Comparison of ENCODE assay signal across 23 mouse cellular contexts in the genomic region with DNA sequence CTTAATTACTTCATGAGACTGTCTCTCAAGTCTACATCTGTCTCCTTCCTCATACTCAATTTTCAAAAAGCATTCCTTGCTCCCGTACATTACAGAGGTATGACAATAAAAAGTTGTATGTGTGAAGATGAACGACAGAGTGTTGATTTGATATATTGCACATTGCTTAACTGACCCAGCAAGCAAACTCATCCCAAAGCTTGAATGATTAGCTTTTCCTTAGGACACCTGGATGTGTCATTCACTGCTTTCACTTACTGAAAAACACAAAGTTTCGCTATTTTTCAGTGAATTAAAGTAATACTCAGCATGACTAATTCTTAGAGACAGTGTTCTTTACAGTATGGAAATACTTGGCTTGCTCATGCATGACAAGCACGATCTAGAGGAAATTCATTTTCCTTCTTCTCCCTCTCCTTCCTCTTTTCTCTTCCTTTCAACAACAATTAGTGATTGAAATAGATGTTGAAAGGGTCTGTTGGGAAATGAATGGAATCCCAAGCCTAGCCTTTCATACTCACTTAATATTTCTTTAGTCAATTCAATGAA.
DNase-seq lines count a peak whose midpoint lies in the region; ATAC-seq and TF ChIP-seq lines count a peak whose summit lies in the region.
"Had no signal": no experiment of that assay in that cellular context is flagged by ENCODE, and none has a peak within 500 bp of the region (broad histone marks: within the 10 kb centered on the region; RNA-seq: fewer than 3 reads in every experiment).

No protein-coding gene starts in this region.

- no peak overlapping the region for H3K4me2 ChIP-seq in embryonic facial prominence, embryonic 14.5 days (ENCODE audit: low read depth, low read length)
- peak overlapping the region; percentile 21; the same call in 1 of the 2 replicates for H3K4me2 ChIP-seq in CH12.LX (ENCODE audit: insufficient read depth, low read depth, poor library complexity, severe bottlenecking)
- H3K4me2 ChIP-seq in myocyte (ENCODE audit: low read depth) = peak overlapping the region; percentile 73
- H3K4me2 ChIP-seq in heart, embryonic 11.5 days = no peak overlapping the region

- H3K27me3 ChIP-seq in embryonic facial prominence, embryonic 14.5 days (replicated peaks; ENCODE audit: control insufficient read depth, insufficient read depth, low read length) = no peaks in the 10 kb centered on the region
- H3K27me3 ChIP-seq in embryonic facial prominence, embryonic 10.5 days (replicated peaks; ENCODE audit: low read depth, poor library complexity, severe bottlenecking) = no peaks in the 10 kb centered on the region
- H3K27me3 ChIP-seq in C2C12 (ENCODE audit: control insufficient read depth, insufficient read depth, insufficient read length) = no peaks in the 10 kb centered on the region
- no peaks in the 10 kb centered on the region for H3K27me3 ChIP-seq in CH12.LX (replicated peaks)
- H3K27me3 ChIP-seq in myocyte (ENCODE audit: control insufficient read depth, insufficient read depth, insufficient read length) = no peaks in the 10 kb centered on the region
- H3K27me3 ChIP-seq in heart, embryonic 11.5 days (ENCODE audit: control insufficient read depth, insufficient read depth, low read length) = no peaks in the 10 kb centered on the region
- H3K27me3 ChIP-seq: Patski had no signal

- H3K36me3 ChIP-seq in embryonic facial prominence, embryonic 14.5 days (ENCODE audit: control insufficient read depth, insufficient read depth, low read length) = no peaks in the 10 kb centered on the region
- H3K36me3 ChIP-seq in embryonic facial prominence, embryonic 10.5 days (replicated peaks) = no peaks in the 10 kb centered on the region
- no peaks in the 10 kb centered on the region for H3K36me3 ChIP-seq in C2C12 (ENCODE audit: control insufficient read depth, insufficient read depth)
- no peaks in the 10 kb centered on the region for H3K36me3 ChIP-seq in CH12.LX (replicated peaks in 1 of 2; ENCODE audit: control insufficient read depth in 1 of 2, insufficient read depth in 1 of 2, low read length in 1 of 2)
- no peaks in the 10 kb centered on the region for H3K36me3 ChIP-seq in myocyte (ENCODE audit: control insufficient read depth, insufficient read depth)
- no peaks in the 10 kb centered on the region for H3K36me3 ChIP-seq in heart, embryonic 11.5 days (ENCODE audit: control insufficient read depth, insufficient read depth, low read length)
- H3K36me3 ChIP-seq: G1E had no signal

- in situ Hi-C loops in CH12.LX (cut with MboI; ENCODE audit: low pct_ligation_motif_present, low pct_unique_long_range_greater_than_20kb, low sequenced_read_pairs) = no loop called here

- no peak overlapping the region for H3K9ac ChIP-seq in embryonic facial prominence, embryonic 14.5 days (ENCODE audit: low read depth, low read length)
- H3K9ac ChIP-seq in CH12.LX (ENCODE audit: insufficient read depth, low read depth) = no peak overlapping the region
- no peak overlapping the region for H3K9ac ChIP-seq in heart, embryonic 11.5 days (ENCODE audit: low read depth, low read length)

- H3K79me2 ChIP-seq in C2C12 (ENCODE audit: control insufficient read depth, insufficient read depth) = peaks cover 12% of the 10 kb centered on the region
- H3K79me2 ChIP-seq in CH12.LX (replicated peaks; ENCODE audit: control insufficient read depth, extremely low read depth, insufficient read depth, poor library complexity, severe bottlenecking) = no peaks in the 10 kb centered on the region
- no peaks in the 10 kb centered on the region for H3K79me2 ChIP-seq in myocyte (ENCODE audit: control insufficient read depth, insufficient read depth)

- peak; percentile 84 for TF ChIP-seq EP300 in CH12.LX (IDR thresholded peaks at IDR 0.05; ENCODE audit: low read length)

- TF ChIP-seq CTCF in C2C12 (IDR thresholded peaks at IDR 0.05; ENCODE audit: control insufficient read depth, insufficient read depth, insufficient read length) (no peak), CH12.LX (conservative IDR thresholded peaks at IDR 0.05 in 1 of 2, IDR thresholded peaks at IDR 0.05 in 1 of 2; ENCODE audit: low read depth in 2 of 2, low read length in 2 of 2) (no peak)

- H3K79me3 ChIP-seq in C2C12 (ENCODE audit: low read depth) = no peaks in the 10 kb centered on the region

- WGBS in embryonic facial prominence, embryonic 14.5 days = 61% methylated on average over 4 of the region's 4 CpGs
- 82% methylated on average over 4 of the region's 4 CpGs for WGBS in embryonic facial prominence, embryonic 10.5 days
- whole genome bisulfite sequencing in heart, embryonic 11.5 days (ENCODE audit: insufficient replicate concordance) = 70% methylated on average over 4 of the region's 4 CpGs

- ATAC-seq in embryonic facial prominence, embryonic 14.5 days (ENCODE audit: low read depth) = no peak
- ATAC-seq in heart, embryonic 11.5 days (replicated peaks; ENCODE audit: insufficient number of reproducible peaks, low FRiP score, low TSS enrichment) = no peak
- ATAC-seq in monocyte, adult 5-6 weeks (replicated peaks; ENCODE audit: insufficient number of reproducible peaks, low FRiP score, low TSS enrichment, poor library complexity, severe bottlenecking) = no peak
- ATAC-seq: activated CD4-positive, CD25-positive, alpha-beta regulatory T cell, adult 4 months; CD4-positive, CD25-positive, alpha-beta regulatory T cell, adult 4 months had no signal

- H3K4me1 ChIP-seq in embryonic facial prominence, embryonic 14.5 days (ENCODE audit: control insufficient read depth, insufficient read depth, low read length) = no peaks in the 10 kb centered on the region
- no peaks in the 10 kb centered on the region for H3K4me1 ChIP-seq in embryonic facial prominence, embryonic 10.5 days
- peaks cover 0 to 35% of the 10 kb centered on the region in 2 experiments; a peak in 2 of 4 replicates for H3K4me1 ChIP-seq in CH12.LX (ENCODE audit: control insufficient read depth in 1 of 2, insufficient read depth in 2 of 2)
- H3K4me1 ChIP-seq in heart, embryonic 11.5 days (ENCODE audit: control insufficient read depth, insufficient read depth, low read length) = no peaks in the 10 kb centered on the region

- TF ChIP-seq RAD21 in CH12.LX (IDR thresholded peaks at IDR 0.05; ENCODE audit: low read depth, low read length) = no peak

- H3ac ChIP-seq in C2C12 (ENCODE audit: control insufficient read depth, insufficient read length, low read depth) = no peak overlapping the region
- no peak overlapping the region for H3ac ChIP-seq in myocyte (ENCODE audit: control insufficient read depth, insufficient read length)

- DNase-seq in embryonic facial prominence, embryonic 14.5 days (ENCODE audit: low spot score) = peak; percentile 26
- no peak for DNase-seq in embryonic facial prominence, embryonic 10.5 days (ENCODE audit: low spot score)
- DNase-seq in CH12.LX (ENCODE audit: extremely low read depth) = peak; percentile 28
- DNase-seq in layer of hippocampus, adult 11-12 months (ENCODE audit: low spot score) = no peak
- DNase-seq: adrenal gland, adult 2 months; adrenal gland, adult 8-10 months; adrenal gland, postnatal 10 days; adrenal gland, postnatal 14 days; adrenal gland, postnatal 25 days; adrenal gland, postnatal 36 days; B cell, adult 2 months; cerebellum, adult 11 months; cerebellum, adult 11-12 months; cerebellum, adult 18-20 months; cerebellum, adult 2 months had no signal

- dilution Hi-C loops in CH12.LX (cut with MboI; ENCODE audit: extremely low pct_ligation_motif_present, extremely low pct_unique_long_range_greater_than_20kb, low sequenced_read_pairs) = no loop called here

- TF ChIP-seq POLR2A in CH12.LX (IDR thresholded peaks at IDR 0.05; ENCODE audit: low read depth, low read length) = no peak
- no peak for TF ChIP-seq POLR2A in myocyte (IDR thresholded peaks at IDR 0.05; ENCODE audit: insufficient read length, low read depth)

- no peak overlapping the region for H3K4me3 ChIP-seq in embryonic facial prominence, embryonic 14.5 days (ENCODE audit: low read depth, low read length)
- H3K4me3 ChIP-seq in embryonic facial prominence, embryonic 10.5 days = no peak overlapping the region
- peak overlapping the region; percentile 21 for H3K4me3 ChIP-seq in C2C12 (ENCODE audit: insufficient read depth, poor library complexity, severe bottlenecking)
- no peak overlapping the region for H3K4me3 ChIP-seq in CH12.LX (replicated peaks in 1 of 3; ENCODE audit: low read depth in 2 of 3, low read length in 2 of 3, poor library complexity in 1 of 3)
- H3K4me3 ChIP-seq in myocyte = peak overlapping the region; percentile 18
- no peak overlapping the region for H3K4me3 ChIP-seq in heart, embryonic 11.5 days (ENCODE audit: low read depth, low read length)

- H3K9me3 ChIP-seq in embryonic facial prominence, embryonic 14.5 days (ENCODE audit: control insufficient read depth, low read length) = no peaks in the 10 kb centered on the region
- H3K9me3 ChIP-seq in embryonic facial prominence, embryonic 10.5 days = no peaks in the 10 kb centered on the region
- no peaks in the 10 kb centered on the region for H3K9me3 ChIP-seq in CH12.LX (replicated peaks; ENCODE audit: low read length)
- H3K9me3 ChIP-seq in heart, embryonic 11.5 days (replicated peaks; ENCODE audit: control insufficient read depth, low read length) = no peaks in the 10 kb centered on the region
- H3K9me3 ChIP-seq: G1E had no signal

- no peak overlapping the region for H3K27ac ChIP-seq in embryonic facial prominence, embryonic 14.5 days (replicated peaks; ENCODE audit: low read depth, low read length)
- no peak overlapping the region for H3K27ac ChIP-seq in embryonic facial prominence, embryonic 10.5 days (replicated peaks)
- no peak overlapping the region for H3K27ac ChIP-seq in CH12.LX (ENCODE audit: insufficient read depth, low read depth)
- H3K27ac ChIP-seq in heart, embryonic 11.5 days (ENCODE audit: low read depth, low read length) = no peak overlapping the region

TF ChIP-seq in C2C12, 6 proteins besides CTCF, POLR2A, EP300 and RAD21 (continues in another document):
- TF ChIP-seq MYOD1 (IDR thresholded peaks at IDR 0.05; ENCODE audit: control insufficient read depth, insufficient read length, low read depth) = peak; percentile 58
- TF ChIP-seq CEBPB (IDR thresholded peaks at IDR 0.05; ENCODE audit: low read depth) = peak; percentile 19
- TF ChIP-seq FOSL1 (IDR thresholded peaks at IDR 0.05; ENCODE audit: insufficient read depth, low read length, poor library complexity, severe bottlenecking) = no peak

TF ChIP-seq in CH12.LX, 34 proteins besides CTCF, POLR2A, EP300 and RAD21:
- no peak for TF ChIP-seq ETS1 (conservative IDR thresholded peaks at IDR 0.05; ENCODE audit: low read depth, low read length)
- TF ChIP-seq BHLHE40 (IDR thresholded peaks at IDR 0.05; ENCODE audit: low read depth, low read length) = peak; percentile 70
- 0 out of 2 replicates have a peak, but pooled peaks have one; percentile 42 for TF ChIP-seq JUND (conservative IDR thresholded peaks at IDR 0.05; ENCODE audit: low read depth, low read length)
- TF ChIP-seq SMC3 (IDR thresholded peaks at IDR 0.05; ENCODE audit: low read depth, low read length) = no peak
TF ChIP-seq in CH12.LX: peak in this region for 2.

TF ChIP-seq in myocyte, 11 proteins besides CTCF, POLR2A, EP300 and RAD21:
- TF ChIP-seq E2F4 (IDR thresholded peaks at IDR 0.05; ENCODE audit: insufficient read depth) (no peak), CEBPB (IDR thresholded peaks at IDR 0.05; ENCODE audit: insufficient read depth, poor library complexity, severe bottlenecking) (peak; percentile 59; the same call in 1 of the 2 replicates)

Comparison
In these comparisons a context has a peak if more than half of its experiments do, and no peak if none do; other contexts are left out.
1. DNase-seq: peak in embryonic facial prominence, embryonic 14.5 days (single experiment) and CH12.LX (single experiment); none in embryonic facial prominence, embryonic 10.5 days (single experiment) and layer of hippocampus, adult 11-12 months (single experiment).
2. H3K4me2 ChIP-seq: peak in CH12.LX (single experiment) and myocyte (single experiment); none in embryonic facial prominence, embryonic 14.5 days (single experiment) and heart, embryonic 11.5 days (single experiment).
3. H3K4me3 ChIP-seq: peak in C2C12 (single experiment) and myocyte (single experiment); none in embryonic facial prominence, embryonic 14.5 days (single experiment), embryonic facial prominence, embryonic 10.5 days (single experiment), CH12.LX (0 of 3) and heart, embryonic 11.5 days (single experiment).